Mouse (Mus musculus): ENCODE results near the gene Kcnj6. TPM values are rescaled to one million over a fixed set of nuclear protein-coding genes. Genes with fewer than 3 reads are reported as not detected.

Gene Kcnj6
- polyA plus RNA-seq, 1 experiment from 2014 or later, result not detected

DNA sequence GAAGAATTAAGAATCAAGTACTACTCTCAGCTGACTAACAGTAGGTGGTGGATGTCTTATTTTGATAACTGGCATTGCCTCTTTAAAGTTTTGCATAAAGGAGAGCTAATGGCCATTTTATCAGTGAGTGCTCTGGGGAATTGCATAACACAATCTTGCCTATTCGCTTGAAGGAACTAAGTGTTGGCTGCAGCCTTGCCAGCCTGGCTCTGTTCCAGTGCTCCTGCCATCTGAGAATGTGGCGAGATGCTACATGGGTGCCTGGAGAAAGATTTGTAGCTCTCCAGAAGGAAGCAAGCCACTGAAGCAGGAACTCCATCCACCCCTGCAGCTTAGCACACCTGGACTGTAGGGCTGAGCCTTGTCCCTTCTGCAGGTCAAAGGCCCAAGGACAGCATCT lies 107.4 kb downstream of the Kcnj6 start:
- Histone ChIP-seq H3K27me3 (ENCODE audit: insufficient read depth, low read length) (peaks cover 4% of the 10 kb centered on the region; the same call in 1 of the 2 replicates), H3K4me2 (replicated peaks; ENCODE audit: low read depth, low read length) (no peak overlapping the region), H3K9me3 (ENCODE audit: low read length) (no peaks in the 10 kb centered on the region), H3K4me1 (ENCODE audit: insufficient read depth, low read length) (peaks cover 7% of the 10 kb centered on the region), H3K36me3 (ENCODE audit: insufficient read depth, low read length) (no peaks in the 10 kb centered on the region), H3K27ac (ENCODE audit: low read length) (no peak overlapping the region), H3K4me3 (ENCODE audit: low read length) (no peak overlapping the region), H3K9ac (replicated peaks; ENCODE audit: low read length) (no peak overlapping the region)
- ATAC-seq (ENCODE audit: low FRiP score, low TSS enrichment), result no peak
- WGBS, result 52% methylated on average over 2 of the region's 2 CpGs

DNA sequence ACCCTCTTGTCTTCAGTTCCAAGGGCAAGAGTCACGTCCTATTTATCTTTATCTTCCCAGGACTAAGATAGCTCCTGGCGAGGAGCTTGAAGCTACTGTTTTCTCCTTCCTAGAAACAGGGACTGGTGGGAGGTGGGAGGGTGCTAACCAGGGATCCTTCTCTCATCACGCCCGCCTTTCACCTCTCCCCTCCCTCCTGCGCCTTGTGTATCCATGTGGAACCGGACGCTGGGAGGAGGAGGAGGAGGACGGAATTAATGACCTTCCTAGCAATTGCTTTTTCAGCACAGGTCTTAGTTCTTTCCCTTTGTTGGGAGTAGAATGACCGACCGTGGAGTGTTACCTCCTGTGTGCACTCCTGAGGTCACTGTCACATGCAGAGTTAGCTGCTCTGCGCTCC lies 108.9 kb downstream of the Kcnj6 start:
- H3K27ac ChIP-seq (ENCODE audit: low read length), result no peak overlapping the region
- WGBS, result 25% methylated on average over 9 of the region's 11 CpGs
- no peak overlapping the region; the same call in 1 of the 2 replicates for H3K4me2 ChIP-seq (replicated peaks; ENCODE audit: low read depth, low read length)
- H3K27me3 ChIP-seq (ENCODE audit: insufficient read depth, low read length), result peaks cover 4% of the 10 kb centered on the region; the same call in 1 of the 2 replicates
- no peak overlapping the region for H3K4me3 ChIP-seq (ENCODE audit: low read length)
- no peaks in the 10 kb centered on the region for H3K9me3 ChIP-seq (ENCODE audit: low read length)
- H3K9ac ChIP-seq (replicated peaks; ENCODE audit: low read length), result no peak overlapping the region
- ATAC-seq (ENCODE audit: low FRiP score, low TSS enrichment), result peak; percentile 79
- peaks cover 10% of the 10 kb centered on the region for H3K4me1 ChIP-seq (ENCODE audit: insufficient read depth, low read length)
- H3K36me3 ChIP-seq (ENCODE audit: insufficient read depth, low read length), result no peaks in the 10 kb centered on the region

DNA sequence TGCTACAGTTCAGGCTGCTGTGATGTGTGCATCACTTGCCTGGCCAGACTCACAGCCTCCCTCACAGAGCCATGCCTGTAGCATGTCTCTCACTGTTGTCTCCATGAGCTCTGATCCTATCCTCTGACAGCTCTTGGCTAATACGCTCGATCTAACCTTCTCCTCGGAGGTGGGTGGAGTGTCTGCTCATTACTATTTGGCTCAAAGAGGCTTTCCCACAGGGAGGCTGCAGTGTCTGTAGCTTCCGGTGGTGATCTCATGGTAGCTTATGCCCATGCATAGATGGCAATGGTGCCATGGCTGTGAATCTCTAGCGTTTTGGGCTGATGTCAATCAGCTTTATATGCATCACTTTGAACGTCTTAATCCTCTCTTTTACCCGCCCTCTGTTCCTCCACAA lies 111.1 kb downstream of the Kcnj6 start:
- 77% methylated on average over 7 of the region's 7 CpGs for WGBS
- no peak overlapping the region for H3K4me3 ChIP-seq (ENCODE audit: low read length)
- peaks cover 10% of the 10 kb centered on the region for H3K4me1 ChIP-seq (ENCODE audit: insufficient read depth, low read length)
- H3K36me3 ChIP-seq (ENCODE audit: insufficient read depth, low read length), result no peaks in the 10 kb centered on the region
- H3K27ac ChIP-seq (ENCODE audit: low read length), result no peak overlapping the region
- peaks cover 4% of the 10 kb centered on the region; the same call in 1 of the 2 replicates for H3K27me3 ChIP-seq (ENCODE audit: insufficient read depth, low read length)
- H3K4me2 ChIP-seq (replicated peaks; ENCODE audit: low read depth, low read length), result no peak overlapping the region
- H3K9ac ChIP-seq (replicated peaks; ENCODE audit: low read length), result no peak overlapping the region
- ATAC-seq (ENCODE audit: low FRiP score, low TSS enrichment), result no peak
- H3K9me3 ChIP-seq (ENCODE audit: low read length), result no peaks in the 10 kb centered on the region

DNA sequence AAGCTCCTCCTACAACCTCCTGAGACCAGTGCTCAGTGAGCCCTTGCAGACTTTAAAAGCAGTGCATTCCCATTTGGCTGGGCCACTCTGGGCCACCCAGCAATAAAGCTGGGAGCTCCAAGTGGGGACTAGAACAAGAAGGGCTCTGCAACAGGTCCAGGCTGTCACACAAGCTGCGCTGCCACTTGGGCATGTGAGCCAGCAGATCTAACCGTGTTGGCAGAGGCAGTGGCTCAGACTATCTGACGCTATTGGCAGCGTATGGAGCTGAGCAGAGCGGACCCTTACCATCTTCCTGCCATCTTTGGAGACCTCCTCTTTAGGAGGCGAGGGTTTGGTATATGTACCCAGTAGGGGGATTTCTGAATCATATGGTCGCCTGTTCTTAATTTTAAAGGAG lies 112.4 kb downstream of the Kcnj6 start:
- Histone ChIP-seq H3K27me3 (ENCODE audit: insufficient read depth, low read length) (peaks cover 4% of the 10 kb centered on the region; the same call in 1 of the 2 replicates), H3K4me3 (ENCODE audit: low read length) (no peak overlapping the region), H3K36me3 (ENCODE audit: insufficient read depth, low read length) (no peaks in the 10 kb centered on the region), H3K4me1 (ENCODE audit: insufficient read depth, low read length) (peaks cover 10% of the 10 kb centered on the region), H3K9ac (replicated peaks; ENCODE audit: low read length) (no peak overlapping the region), H3K4me2 (replicated peaks; ENCODE audit: low read depth, low read length) (no peak overlapping the region), H3K27ac (ENCODE audit: low read length) (no peak overlapping the region), H3K9me3 (ENCODE audit: low read length) (no peaks in the 10 kb centered on the region)
- 74% methylated on average over 7 of the region's 7 CpGs for WGBS
- ATAC-seq (ENCODE audit: low FRiP score, low TSS enrichment), result no peak

DNA sequence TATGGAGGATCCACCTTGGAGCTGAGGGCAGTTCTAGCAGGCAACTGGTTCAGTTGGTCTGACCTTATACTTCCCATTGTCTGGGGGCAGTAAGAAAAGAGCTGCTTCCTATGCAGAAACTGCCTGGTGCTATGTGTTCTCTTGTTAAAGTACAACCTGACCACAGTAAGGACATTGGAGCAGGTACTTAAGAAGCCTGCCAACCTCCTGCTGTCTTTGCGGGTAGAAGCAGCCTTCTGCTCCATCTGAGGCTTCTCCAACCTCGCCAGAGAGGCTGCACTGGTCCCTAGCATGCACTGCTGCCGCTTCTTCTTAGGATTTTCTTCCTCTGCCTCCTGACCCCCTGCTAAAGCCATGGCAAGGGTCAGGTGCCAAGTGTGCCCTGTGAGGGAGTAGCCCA lies 113.6 kb downstream of the Kcnj6 start:
- Histone ChIP-seq H3K36me3 (ENCODE audit: insufficient read depth, low read length) (no peaks in the 10 kb centered on the region), H3K27ac (ENCODE audit: low read length) (no peak overlapping the region), H3K4me3 (ENCODE audit: low read length) (no peak overlapping the region), H3K9ac (replicated peaks; ENCODE audit: low read length) (no peak overlapping the region), H3K9me3 (ENCODE audit: low read length) (no peaks in the 10 kb centered on the region), H3K4me2 (replicated peaks; ENCODE audit: low read depth, low read length) (no peak overlapping the region), H3K27me3 (ENCODE audit: insufficient read depth, low read length) (peaks cover 4% of the 10 kb centered on the region; the same call in 1 of the 2 replicates), H3K4me1 (ENCODE audit: insufficient read depth, low read length) (peaks cover 7% of the 10 kb centered on the region)
- 74% methylated on average over 3 of the region's 3 CpGs for WGBS
- no peak for ATAC-seq (ENCODE audit: low FRiP score, low TSS enrichment)

DNA sequence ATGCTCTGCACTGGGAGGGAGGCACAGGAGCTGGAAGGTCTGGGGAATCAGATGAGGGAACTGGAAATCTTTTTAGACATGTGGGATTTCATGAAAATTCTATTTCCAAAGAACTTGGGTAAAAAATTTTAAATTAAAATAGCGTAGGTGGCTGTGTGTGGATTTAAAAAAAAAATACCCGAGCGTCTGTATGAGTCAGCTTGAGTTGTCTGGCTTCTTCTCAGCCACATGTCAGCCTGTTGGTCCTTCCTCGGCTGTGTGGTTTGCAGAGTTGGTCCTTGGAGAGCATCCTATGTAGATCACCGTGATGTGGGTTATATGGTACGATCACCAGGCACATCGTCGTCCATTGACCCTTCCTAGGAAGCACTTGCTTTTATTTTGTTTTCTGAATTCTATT lies 114.3 kb downstream of the Kcnj6 start:
- H3K27ac ChIP-seq (ENCODE audit: low read length), result no peak overlapping the region
- peaks cover 2% of the 10 kb centered on the region; the same call in 1 of the 2 replicates for H3K4me1 ChIP-seq (ENCODE audit: insufficient read depth, low read length)
- H3K27me3 ChIP-seq (ENCODE audit: insufficient read depth, low read length), result peaks cover 4% of the 10 kb centered on the region; the same call in 1 of the 2 replicates
- ATAC-seq (ENCODE audit: low FRiP score, low TSS enrichment), result no peak
- H3K4me3 ChIP-seq (ENCODE audit: low read length), result no peak overlapping the region
- no peak overlapping the region for H3K4me2 ChIP-seq (replicated peaks; ENCODE audit: low read depth, low read length)
- H3K9ac ChIP-seq (replicated peaks; ENCODE audit: low read length), result no peak overlapping the region
- no peaks in the 10 kb centered on the region for H3K9me3 ChIP-seq (ENCODE audit: low read length)
- 84% methylated on average over 8 of the region's 8 CpGs for WGBS
- no peaks in the 10 kb centered on the region for H3K36me3 ChIP-seq (ENCODE audit: insufficient read depth, low read length)

DNA sequence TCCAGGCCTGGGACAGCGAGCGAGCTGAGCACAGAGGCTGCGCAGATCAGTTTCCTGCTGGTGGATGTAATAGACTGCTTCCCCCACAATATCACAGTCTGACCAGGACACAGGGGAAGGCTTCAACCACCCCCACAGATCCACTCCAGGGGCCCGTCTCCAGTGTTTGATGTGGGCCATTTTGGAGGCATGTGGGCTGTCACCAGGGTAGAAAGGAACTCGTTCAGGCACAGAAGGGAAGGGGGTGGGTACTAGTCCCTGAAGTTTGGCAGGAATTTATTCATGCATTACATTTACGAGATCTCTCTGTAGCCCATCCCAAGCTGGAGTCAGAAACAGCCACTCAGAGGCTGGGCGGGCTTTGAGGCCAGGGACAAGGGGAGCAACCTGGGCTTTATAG lies 115.4 kb downstream of the Kcnj6 start:
- ATAC-seq (ENCODE audit: low FRiP score, low TSS enrichment), result 0 out of 2 replicates have a peak, but pooled peaks have one; percentile 15
- H3K36me3 ChIP-seq (ENCODE audit: insufficient read depth, low read length), result no peaks in the 10 kb centered on the region
- H3K9me3 ChIP-seq (ENCODE audit: low read length), result no peaks in the 10 kb centered on the region
- 53% methylated on average over 7 of the region's 7 CpGs for WGBS
- H3K4me1 ChIP-seq (ENCODE audit: insufficient read depth, low read length), result peaks cover 2% of the 10 kb centered on the region; the same call in 1 of the 2 replicates
- H3K4me3 ChIP-seq (ENCODE audit: low read length), result no peak overlapping the region
- no peak overlapping the region for H3K27ac ChIP-seq (ENCODE audit: low read length)
- H3K4me2 ChIP-seq (replicated peaks; ENCODE audit: low read depth, low read length), result no peak overlapping the region
- H3K27me3 ChIP-seq (ENCODE audit: insufficient read depth, low read length), result peaks cover 4% of the 10 kb centered on the region; the same call in 1 of the 2 replicates
- H3K9ac ChIP-seq (replicated peaks; ENCODE audit: low read length), result no peak overlapping the region

DNA sequence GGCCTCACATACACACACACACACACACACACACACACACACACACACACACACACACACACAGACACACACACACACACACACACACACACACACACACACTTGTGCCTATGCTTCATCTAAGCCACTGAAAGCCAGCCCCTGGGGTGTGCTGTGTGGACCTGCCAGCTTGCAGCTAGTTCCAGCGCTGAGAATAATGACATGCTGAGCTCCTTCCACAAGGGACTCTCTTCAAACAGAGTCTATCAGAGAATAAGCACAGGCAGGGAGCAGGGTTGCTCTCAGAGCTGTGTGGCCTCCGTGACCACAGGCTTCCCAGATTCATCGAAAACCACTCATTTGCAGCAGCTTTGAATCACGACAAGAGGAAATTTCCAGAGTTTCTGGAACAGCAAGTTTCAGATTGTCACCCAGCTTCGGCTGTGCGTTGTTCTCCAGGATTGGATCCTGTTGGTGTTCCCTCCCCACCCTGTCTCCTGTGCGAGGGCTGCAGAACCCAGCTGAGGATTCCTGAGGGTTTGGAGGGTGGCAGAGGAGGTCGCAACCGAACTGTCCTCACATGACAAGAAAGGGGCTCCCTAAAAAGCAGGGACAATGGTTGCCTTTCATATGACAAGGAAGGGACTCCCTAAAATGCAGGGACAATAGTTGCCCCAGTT lies 124.8 kb downstream of the Kcnj6 start:
- no peaks in the 10 kb centered on the region for H3K4me1 ChIP-seq (ENCODE audit: insufficient read depth, low read length)
- no peak for ATAC-seq (ENCODE audit: low FRiP score, low TSS enrichment)
- no peaks in the 10 kb centered on the region for H3K36me3 ChIP-seq (ENCODE audit: insufficient read depth, low read length)
- H3K9me3 ChIP-seq (ENCODE audit: low read length), result no peaks in the 10 kb centered on the region
- no peak overlapping the region for H3K9ac ChIP-seq (replicated peaks; ENCODE audit: low read length)
- no peak overlapping the region for H3K27ac ChIP-seq (ENCODE audit: low read length)
- no peak overlapping the region for H3K4me3 ChIP-seq (ENCODE audit: low read length)
- 55% methylated on average over 9 of the region's 9 CpGs for WGBS
- no peak overlapping the region for H3K4me2 ChIP-seq (replicated peaks; ENCODE audit: low read depth, low read length)
- H3K27me3 ChIP-seq (ENCODE audit: insufficient read depth, low read length), result no peaks in the 10 kb centered on the region

DNA sequence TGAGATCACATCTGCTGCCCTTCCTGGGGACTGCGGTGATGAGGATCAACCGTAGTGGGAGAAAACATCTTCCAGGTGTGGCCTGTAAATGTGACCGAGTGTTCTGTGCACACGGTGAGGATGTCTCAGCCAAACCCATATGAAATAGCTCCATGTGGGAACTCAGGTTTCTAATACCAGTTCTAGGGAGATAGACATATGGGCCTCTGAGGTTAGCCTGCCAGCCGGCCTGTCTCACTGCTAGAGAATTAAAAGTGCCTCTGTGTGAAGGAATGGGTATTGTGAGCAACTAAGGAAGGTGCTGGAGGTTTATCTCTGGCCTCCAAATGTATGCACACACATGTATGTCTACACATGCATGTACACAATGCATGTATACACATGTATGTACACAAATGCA lies 129.1 kb downstream of the Kcnj6 start:
- Histone ChIP-seq H3K4me1 (ENCODE audit: insufficient read depth, low read length) (no peaks in the 10 kb centered on the region), H3K36me3 (ENCODE audit: insufficient read depth, low read length) (no peaks in the 10 kb centered on the region), H3K4me3 (ENCODE audit: low read length) (no peak overlapping the region), H3K9me3 (ENCODE audit: low read length) (no peaks in the 10 kb centered on the region), H3K27me3 (ENCODE audit: insufficient read depth, low read length) (no peaks in the 10 kb centered on the region), H3K4me2 (replicated peaks; ENCODE audit: low read depth, low read length) (no peak overlapping the region), H3K9ac (replicated peaks; ENCODE audit: low read length) (no peak overlapping the region), H3K27ac (ENCODE audit: low read length) (no peak overlapping the region)
- no peak for ATAC-seq (ENCODE audit: low FRiP score, low TSS enrichment)
- WGBS, result 68% methylated on average over 5 of the region's 5 CpGs

DNA sequence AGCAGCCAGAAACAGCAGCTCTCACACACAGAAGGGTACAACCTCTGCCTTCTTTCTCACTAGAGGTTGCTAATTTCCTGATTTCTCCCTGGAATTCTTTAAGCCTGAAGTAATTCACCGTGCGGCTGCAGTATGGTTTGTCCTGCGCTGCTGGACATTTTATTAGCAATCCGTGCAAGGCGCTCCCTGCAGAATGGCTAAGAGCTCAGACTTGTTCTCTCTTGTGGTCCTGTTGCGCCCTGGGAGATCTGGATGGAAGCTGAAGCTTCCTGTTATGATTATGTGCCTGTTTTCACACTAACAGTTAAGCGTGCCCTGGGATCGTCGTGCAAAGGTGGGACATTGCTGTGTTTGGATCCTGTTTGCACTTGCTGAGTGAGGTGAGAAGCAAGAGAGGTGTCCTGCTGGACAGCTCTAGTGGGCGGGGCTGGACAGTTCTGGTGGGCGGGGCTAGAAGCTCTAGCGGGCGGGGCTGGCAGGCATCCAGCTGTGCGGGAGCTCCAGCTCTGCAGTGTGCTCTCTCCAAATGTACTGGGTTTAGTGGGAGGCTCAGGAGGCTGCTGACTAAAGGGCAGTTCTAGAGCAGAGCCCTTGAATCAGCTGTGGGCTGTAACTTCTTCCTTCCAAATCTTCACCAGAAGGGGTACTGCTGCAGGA lies 131.1 kb downstream of the Kcnj6 start:
- H3K27me3 ChIP-seq (ENCODE audit: insufficient read depth, low read length), result no peaks in the 10 kb centered on the region
- H3K4me2 ChIP-seq (replicated peaks; ENCODE audit: low read depth, low read length), result no peak overlapping the region
- no peak overlapping the region for H3K9ac ChIP-seq (replicated peaks; ENCODE audit: low read length)
- 44% methylated on average over 14 of the region's 14 CpGs for WGBS
- no peaks in the 10 kb centered on the region for H3K4me1 ChIP-seq (ENCODE audit: insufficient read depth, low read length)
- H3K27ac ChIP-seq (ENCODE audit: low read length), result no peak overlapping the region
- H3K4me3 ChIP-seq (ENCODE audit: low read length), result no peak overlapping the region
- H3K36me3 ChIP-seq (ENCODE audit: insufficient read depth, low read length), result no peaks in the 10 kb centered on the region
- peak; percentile 67; the same call in 1 of the 2 replicates for ATAC-seq (ENCODE audit: low FRiP score, low TSS enrichment)
- H3K9me3 ChIP-seq (ENCODE audit: low read length), result no peaks in the 10 kb centered on the region
